Mouse (Mus musculus) liver, postnatal 0 days (tissue): Measurements from ENCODE around the gene Arhgap15.

Experiments used
- CTCF ChIP-seq: sonication (generic); IDR thresholded peaks from 2 replicates; pipeline ENCODE4 v1.5.1; 2016; ENCODE audit warnings: antibody characterized with exemption, low read depth
- EP300 ChIP-seq: IDR thresholded peaks from 2 replicates; pipeline ENCODE4 v1.6.1; 2016; ENCODE audit warnings: antibody characterized with exemption, low read depth, mild to moderate bottlenecking

- no peak for TF ChIP-seq CTCF
- TF ChIP-seq EP300 = no peak
Observed at GRCm38 (mm10) chr2:43756626-43757025, 8.0 kb downstream of the Arhgap15 start.
